Mouse (Mus musculus) liver, embryonic 12.5 days (tissue): ENCODE results near the gene Inka1. TPM values are rescaled to one million over a fixed set of nuclear protein-coding genes. Genes with fewer than 3 reads are reported as not detected.

Experiments
- ATAC-seq: fragments of 200-750 bp; cut with Nextera tagmentation; 2 replicates; pipeline ENCODE4 v1.8.0; 2017; ENCODE audit warnings: moderate number of reproducible peaks, mild to moderate bottlenecking, moderate library complexity
- H3K27ac ChIP-seq: fragments of 300-500 bp; sonication (generic); 2 replicates; pipeline ENCODE4 v1.5.1; 2016; ENCODE audit warnings: mild to moderate bottlenecking
- H3K27me3 ChIP-seq: fragments of 300-500 bp; sonication (generic); replicated peaks from 2 replicates; pipeline ENCODE4 v1.6.1; 2016; ENCODE audit warnings: mild to moderate bottlenecking, moderate library complexity
- H3K36me3 ChIP-seq: fragments of 300-500 bp; sonication (generic); 2 replicates; pipeline ENCODE4 v1.6.1; 2016; ENCODE audit warnings: mild to moderate bottlenecking, moderate library complexity
- H3K4me1 ChIP-seq: fragments of 300-500 bp; sonication (generic); 2 replicates; pipeline ENCODE4 v1.6.1; 2016
- H3K4me2 ChIP-seq: fragments of 300-500 bp; sonication (generic); 2 replicates; pipeline ENCODE4 v1.6.1; 2016; ENCODE audit warnings: mild to moderate bottlenecking, moderate library complexity
- H3K4me3 ChIP-seq: fragments of 300-500 bp; sonication (generic); 2 replicates; pipeline ENCODE4 v1.5.1; 2016; ENCODE audit warnings: mild to moderate bottlenecking, moderate library complexity
- H3K9ac ChIP-seq: fragments of 300-500 bp; sonication (generic); 2 replicates; pipeline ENCODE4 v1.6.1; 2016; ENCODE audit warnings: mild to moderate bottlenecking, moderate library complexity
- H3K9me3 ChIP-seq: fragments of 300-500 bp; sonication (generic); replicated peaks from 2 replicates; pipeline ENCODE4 v1.6.1; 2016; ENCODE audit warnings: mild to moderate bottlenecking, moderate library complexity
- WGBS: fragments of 180-500 bp; shearing (Covaris S2); methylation state at CpG from one replicate; pipeline ENCODE4 v1.1.7; 2016; ENCODE audit not compliant: insufficient replicate concordance; 5-methylcytosine and 5-hydroxymethylcytosine counted together
- polyA plus RNA-seq: library from polyadenylated mRNA; unstranded; fragments of >200 nt; fragmentation: Nextera tagmentation; extraction: Ambion mirVana; gene quantifications from 2 replicates; pipeline ENCODE4 v1.2.1, GENCODE M21; 2016

Gene Inka1
- polyA plus RNA-seq, 1 experiment from 2014 or later, result 68.7 TPM

DNA sequence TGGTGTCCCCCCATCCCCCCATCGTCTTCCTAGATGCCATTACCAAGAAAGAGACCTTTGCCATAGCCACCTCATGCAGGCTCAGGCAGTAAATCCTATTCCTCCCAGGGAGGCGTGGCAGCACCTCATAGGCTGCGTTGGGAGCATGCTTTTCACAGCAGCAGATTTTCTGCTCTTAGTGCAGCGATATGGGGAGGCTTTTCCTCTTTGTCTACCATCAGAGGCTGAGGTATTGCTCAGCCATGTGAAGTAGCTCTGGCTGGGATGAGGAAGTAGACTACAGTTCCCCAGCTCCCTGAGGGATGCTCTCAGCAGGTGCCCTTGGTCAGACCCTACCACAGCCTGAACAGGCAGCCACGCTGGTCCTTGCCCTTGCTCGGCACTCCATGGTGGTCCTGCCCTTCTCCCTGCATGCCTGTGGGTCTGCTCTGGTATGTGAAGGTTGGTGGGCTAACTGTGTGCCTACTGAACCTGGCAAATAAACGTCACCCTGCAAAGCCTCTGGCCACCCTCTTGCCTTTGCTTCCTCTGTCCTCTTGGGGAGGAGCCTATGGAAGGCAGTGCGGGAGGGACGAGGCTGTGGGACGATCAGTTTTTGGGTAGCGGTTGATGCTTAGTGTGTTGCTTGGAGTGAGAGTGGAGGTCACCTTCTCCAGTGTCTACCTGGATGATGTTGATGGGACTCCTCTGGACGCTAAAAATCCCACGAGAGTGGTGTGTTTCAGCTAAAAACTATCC, 36.3 kb downstream of the Inka1 start:
- H3K27ac ChIP-seq, result no peak overlapping the region
- H3K9ac ChIP-seq, result no peak overlapping the region
- H3K4me2 ChIP-seq, result no peak overlapping the region
- H3K4me1 ChIP-seq, result peaks cover 28% of the 10 kb centered on the region
- WGBS, result 71% methylated on average over 13 of the region's 13 CpGs
- H3K9me3 ChIP-seq, result no peaks in the 10 kb centered on the region
- ATAC-seq, result no peak
- peaks cover 10% of the 10 kb centered on the region for H3K36me3 ChIP-seq
- H3K4me3 ChIP-seq, result no peak overlapping the region
- 0 out of 2 replicates have a peak, but pooled peaks cover 21% of the 10 kb centered on the region for H3K27me3 ChIP-seq

DNA sequence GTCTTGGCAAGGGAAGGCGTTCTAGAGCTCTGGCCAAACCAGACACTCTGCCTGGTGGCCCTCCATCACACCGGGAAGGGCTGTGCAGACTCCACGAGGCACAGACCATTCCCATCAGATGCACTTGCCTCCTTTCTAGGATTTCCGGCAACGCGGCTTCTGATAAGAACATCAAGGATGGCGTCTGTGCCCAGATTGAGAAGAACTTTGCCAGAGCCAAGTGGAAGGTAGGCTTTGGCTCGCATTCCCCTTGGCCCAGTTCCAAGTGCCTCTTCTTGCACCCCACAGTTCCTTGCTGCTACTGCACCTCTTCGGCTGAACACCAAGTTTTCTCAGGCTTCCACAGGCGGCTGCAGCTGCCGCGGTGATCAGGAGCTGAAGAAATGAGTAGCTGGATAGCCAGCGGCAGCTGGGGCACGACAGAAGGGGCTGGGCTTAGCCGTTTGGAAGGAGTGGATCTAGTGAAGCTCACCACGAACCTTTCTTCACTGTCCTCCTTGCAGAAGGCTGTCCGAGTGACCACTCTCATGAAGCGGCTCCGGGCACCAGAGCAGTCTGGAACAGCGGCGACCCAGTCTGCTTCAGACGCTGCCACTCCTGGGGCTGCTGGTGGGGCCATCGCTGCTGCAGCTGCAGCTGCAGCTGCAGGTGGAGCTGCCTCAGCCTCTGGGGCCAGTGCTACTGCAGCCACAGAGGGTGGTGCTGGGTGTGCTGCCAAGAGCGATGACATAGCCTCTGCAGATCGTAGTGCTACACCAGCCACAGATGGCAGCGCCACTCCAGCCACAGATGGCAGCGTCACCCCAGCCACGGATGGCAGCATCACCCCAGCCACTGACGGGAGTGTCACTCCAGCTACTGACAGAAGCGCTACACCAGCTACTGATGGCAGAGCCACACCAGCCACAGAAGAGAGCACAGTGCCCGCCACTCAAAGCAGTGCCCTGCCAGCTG, 38.2 kb downstream of the Inka1 start:
- Histone ChIP-seq H3K4me3 (no peak overlapping the region), H3K36me3 (peaks cover 1% of the 10 kb centered on the region; the same call in 1 of the 2 replicates), H3K9ac (no peak overlapping the region), H3K27me3 (0 out of 2 replicates have a peak, but pooled peaks cover 21% of the 10 kb centered on the region), H3K4me1 (peaks cover 22% of the 10 kb centered on the region), H3K9me3 (no peaks in the 10 kb centered on the region), H3K27ac (no peak overlapping the region), H3K4me2 (no peak overlapping the region)
- ATAC-seq, result no peak
- WGBS, result 78% methylated on average over 31 of the region's 31 CpGs

DNA sequence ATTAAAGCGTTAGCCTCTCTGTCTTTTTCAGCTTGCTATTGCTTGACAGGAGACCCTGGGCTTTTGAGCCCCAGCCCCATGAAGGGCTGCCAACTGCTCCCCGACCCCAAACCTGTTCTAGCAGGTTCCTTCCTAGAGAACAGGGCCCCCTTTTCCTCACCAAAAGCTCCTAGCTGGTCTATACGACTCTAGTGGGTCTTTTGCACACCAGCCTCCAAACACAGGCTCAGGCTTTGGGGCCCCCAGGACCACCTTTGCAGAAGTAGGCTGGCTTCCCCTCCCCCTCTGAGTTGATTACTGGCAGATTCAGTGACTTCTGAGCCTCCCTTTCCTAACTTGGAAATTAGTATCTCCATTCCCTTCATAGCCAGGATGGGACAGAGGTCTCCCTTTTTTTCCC, 48.8 kb downstream of the Inka1 start:
- Histone ChIP-seq H3K27me3 (peaks cover 93% of the 10 kb centered on the region), H3K36me3 (no peaks in the 10 kb centered on the region), H3K4me2 (peak overlapping the region; percentile 68), H3K9ac (no peak overlapping the region), H3K9me3 (no peaks in the 10 kb centered on the region), H3K4me1 (peaks cover 10% of the 10 kb centered on the region), H3K27ac (no peak overlapping the region), H3K4me3 (no peak overlapping the region)
- no peak for ATAC-seq
- WGBS, result 22% methylated on average over 3 of the region's 3 CpGs

DNA sequence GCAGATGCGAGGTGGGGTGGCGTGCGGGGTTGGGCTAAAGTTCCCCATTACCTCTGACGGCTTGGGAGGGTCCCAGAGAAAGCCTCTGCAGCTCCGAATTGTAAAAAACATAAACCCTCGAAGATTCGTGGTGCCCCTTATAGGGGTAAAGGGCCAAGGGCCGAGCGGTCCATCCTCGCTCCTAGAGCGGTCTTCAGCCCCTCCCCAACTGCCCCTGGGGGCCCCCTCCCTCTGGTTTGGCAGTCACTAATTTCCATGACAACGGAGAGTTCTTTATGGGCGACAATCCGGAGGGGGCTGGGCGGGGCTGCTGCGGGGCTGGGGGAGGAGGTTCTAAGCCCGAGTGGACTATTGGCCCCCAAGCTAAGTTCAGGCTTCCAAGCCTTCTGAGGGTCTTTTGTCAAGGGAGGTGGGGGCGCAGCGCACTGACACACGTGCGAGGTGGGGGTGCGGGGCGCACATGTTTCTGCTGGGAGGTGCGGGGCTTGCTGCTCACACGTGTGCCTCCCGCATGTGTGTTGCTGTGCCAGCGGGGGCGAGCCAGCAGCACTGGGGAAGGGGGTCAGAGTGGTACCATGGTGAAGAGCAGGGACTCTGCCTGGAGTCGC, 49.4 kb downstream of the Inka1 start:
- Histone ChIP-seq H3K27me3 (peaks cover 97% of the 10 kb centered on the region), H3K27ac (no peak overlapping the region), H3K4me2 (peak overlapping the region; percentile 68), H3K4me1 (peaks cover 10% of the 10 kb centered on the region), H3K9ac (peak overlapping the region; percentile 48; the same call in 1 of the 2 replicates), H3K4me3 (peak overlapping the region; percentile 40), H3K9me3 (no peaks in the 10 kb centered on the region), H3K36me3 (no peaks in the 10 kb centered on the region)
- WGBS, result 10% methylated on average over 29 of the region's 29 CpGs
- ATAC-seq, result no peak

DNA sequence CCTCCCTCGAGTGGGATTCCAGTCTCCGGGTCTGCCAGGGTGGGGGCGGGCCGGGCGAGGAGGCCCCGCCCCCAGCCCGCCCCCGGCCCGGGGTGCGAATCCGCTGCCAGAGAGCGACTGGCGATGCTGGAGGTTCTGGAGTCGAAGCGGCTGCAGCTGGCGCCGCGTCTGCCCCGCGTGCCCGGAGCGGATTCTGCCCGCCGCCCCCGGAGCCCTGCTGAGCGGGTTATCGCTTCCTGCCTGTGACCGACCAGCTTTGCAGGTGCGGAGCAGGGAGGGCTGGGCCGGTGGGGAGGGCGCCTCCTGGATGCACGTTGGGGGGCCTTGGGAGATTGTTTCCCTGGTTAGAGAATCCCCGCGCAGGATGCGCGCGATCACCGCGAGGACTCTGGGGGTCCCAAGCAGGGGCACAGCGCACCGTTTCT, 49.9 kb downstream of the Inka1 start:
- Histone ChIP-seq H3K27ac (no peak overlapping the region), H3K4me2 (peak overlapping the region; percentile 68), H3K36me3 (no peaks in the 10 kb centered on the region), H3K4me3 (peak overlapping the region; percentile 40), H3K27me3 (peaks cover 96% of the 10 kb centered on the region), H3K9ac (peak overlapping the region; percentile 48; the same call in 1 of the 2 replicates), H3K9me3 (no peaks in the 10 kb centered on the region), H3K4me1 (peaks cover 10% of the 10 kb centered on the region)
- ATAC-seq, result no peak
- WGBS, result 2% methylated on average over 41 of the region's 41 CpGs

DNA sequence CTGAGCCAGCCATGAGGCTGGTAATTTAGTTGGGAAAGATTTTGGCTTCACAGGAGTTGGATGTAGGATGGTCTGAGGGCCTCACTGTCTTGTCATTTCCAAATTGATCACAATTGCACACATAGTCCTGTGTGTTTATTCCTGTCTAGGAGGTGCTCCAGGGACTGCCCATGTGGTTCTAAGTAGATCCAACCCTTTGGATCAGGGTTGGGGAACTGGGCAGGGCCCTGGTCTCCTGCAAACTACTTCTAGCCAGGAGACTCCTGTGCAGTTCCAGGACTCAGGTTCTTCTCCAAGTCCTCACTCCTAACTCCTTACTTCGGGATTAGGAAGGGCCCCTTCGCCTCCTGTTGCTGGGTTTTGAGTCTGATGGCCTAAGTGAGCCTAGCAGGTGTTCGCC, 50.3 kb downstream of the Inka1 start, which contains the start of gene Camkv:
Camkv (plus strand) TSS at position 301 of the 400 bp plus-strand sequence.
- H3K4me1 ChIP-seq, result peaks cover 10% of the 10 kb centered on the region
- ATAC-seq, result no peak
- H3K9ac ChIP-seq, result peak within 1 kb of the TSS; percentile 48; the same call in 1 of the 2 replicates
- no peak within 1 kb of the TSS for H3K27ac ChIP-seq
- 38% methylated on average over 3 of the region's 3 CpGs for WGBS
- peak within 1 kb of the TSS; percentile 68 for H3K4me2 ChIP-seq
- no peaks in the 10 kb centered on the region for H3K36me3 ChIP-seq
- peaks cover 96% of the 10 kb centered on the region for H3K27me3 ChIP-seq
- no peaks in the 10 kb centered on the region for H3K9me3 ChIP-seq
- H3K4me3 ChIP-seq, result peak within 1 kb of the TSS; percentile 40

Other genes starting within 250 kb of the Inka1 start
- 84.3 and 88.6 TPM in 2 replicates for gene Rbm5, start 214.9 kb downstream of the Inka1 start, polyA plus RNA-seq
- 45.7 and 49.2 TPM in 2 replicates for gene Rbm6, start 112.6 kb downstream of the Inka1 start, polyA plus RNA-seq
- gene Mon1a, start 97.7 kb downstream of the Inka1 start, polyA plus RNA-seq, result 5.7 and 7.4 TPM in 2 replicates
- gene Mst1r, start 79.0 kb downstream of the Inka1 start, polyA plus RNA-seq, result 0.57 and 0.92 TPM in 2 replicates
- gene Actl11, start 57.4 kb downstream of the Inka1 start, polyA plus RNA-seq, result not detected in 2 replicates
- gene Camkv, start 50.2 kb downstream of the Inka1 start, polyA plus RNA-seq, result 0.53 and 0.54 TPM in 2 replicates
- gene Traip, start 35.7 kb downstream of the Inka1 start, polyA plus RNA-seq, result 20.9 and 22.2 TPM in 2 replicates
- 63.1 and 63.7 TPM in 2 replicates for gene Uba7, start 10.4 kb downstream of the Inka1 start, polyA plus RNA-seq
- gene Gm20661, start 2.8 kb downstream of the Inka1 start, polyA plus RNA-seq, result 1.2 and 1.4 TPM in 2 replicates
- 2.6 and 3.7 TPM in 2 replicates for gene Cdhr4, start 6.6 kb upstream of the Inka1 start, polyA plus RNA-seq
- gene Gm20662, start 10.5 kb upstream of the Inka1 start, polyA plus RNA-seq, result 0.69 and 0.75 TPM in 2 replicates
- gene Ip6k1, start 16.6 kb upstream of the Inka1 start, polyA plus RNA-seq, result 43.7 and 47.7 TPM in 2 replicates
- 22.1 and 22.6 TPM in 2 replicates for gene Gmppb, start 63.4 kb upstream of the Inka1 start, polyA plus RNA-seq
- 2.2 and 2.5 TPM in 2 replicates for gene Amigo3, start 67.3 kb upstream of the Inka1 start, polyA plus RNA-seq
- gene Mst1, start 94.6 kb upstream of the Inka1 start, polyA plus RNA-seq, result 14.5 and 15.7 TPM in 2 replicates
- gene Rnf123, start 97.5 kb upstream of the Inka1 start, polyA plus RNA-seq, result 96.6 and 101 TPM in 2 replicates
- 199 and 215 TPM in 2 replicates for gene Apeh, start 108.7 kb upstream of the Inka1 start, polyA plus RNA-seq
- 2.8 and 3.0 TPM in 2 replicates for gene Bsn, start 204.5 kb upstream of the Inka1 start, polyA plus RNA-seq